Mouse (Mus musculus) retina, postnatal 1 day (tissue): ENCODE results near the gene Ip6k1.

ENCODE experiments used
- DNase-seq: peaks from one replicate; pipeline ENCODE4 v3.0.0-alpha.2; 2012

Gene Ip6k1

DNA sequence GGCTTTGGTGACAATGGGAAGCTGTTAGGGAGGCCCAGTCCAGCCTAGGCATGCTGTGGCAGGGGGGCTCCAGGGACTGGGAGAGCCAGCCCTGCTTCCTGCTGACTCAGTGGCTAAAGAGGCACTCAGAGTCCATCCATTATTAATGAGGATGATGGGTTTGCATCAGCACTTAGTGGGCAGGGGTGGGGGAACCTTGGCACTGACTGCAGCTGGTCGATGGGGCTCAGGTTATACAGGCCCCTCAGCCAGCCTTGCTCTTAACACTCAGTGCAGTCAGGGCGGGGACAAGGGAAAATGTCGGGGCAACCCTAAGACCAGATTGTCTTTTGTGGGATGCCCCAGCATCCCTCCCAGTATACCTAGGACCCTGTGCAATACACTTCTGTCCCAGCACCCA lies 59.8 kb downstream of the Ip6k1 start:
- DNase-seq = no peak

DNA sequence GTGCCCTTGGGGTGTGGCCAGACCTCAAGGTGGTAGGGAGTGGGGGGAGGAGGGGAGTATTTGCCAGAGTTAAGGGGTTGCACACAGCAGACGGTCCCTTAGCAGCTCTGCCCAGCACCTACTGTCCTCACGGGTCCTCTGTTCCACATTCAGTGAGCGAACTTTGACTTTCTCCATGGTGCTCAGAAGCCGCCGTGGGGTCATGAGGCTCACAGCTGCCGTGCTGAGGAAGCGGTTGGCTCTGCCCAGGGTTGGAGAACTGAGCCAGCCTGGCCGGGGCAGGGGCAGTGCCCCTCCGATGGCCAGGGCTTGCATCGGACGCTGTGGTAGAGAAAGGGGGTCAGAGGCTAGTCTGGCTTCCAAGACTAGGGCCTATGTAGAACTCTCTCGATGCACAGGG lies 61.1 kb downstream of the Ip6k1 start:
- DNase-seq = no peak

DNA sequence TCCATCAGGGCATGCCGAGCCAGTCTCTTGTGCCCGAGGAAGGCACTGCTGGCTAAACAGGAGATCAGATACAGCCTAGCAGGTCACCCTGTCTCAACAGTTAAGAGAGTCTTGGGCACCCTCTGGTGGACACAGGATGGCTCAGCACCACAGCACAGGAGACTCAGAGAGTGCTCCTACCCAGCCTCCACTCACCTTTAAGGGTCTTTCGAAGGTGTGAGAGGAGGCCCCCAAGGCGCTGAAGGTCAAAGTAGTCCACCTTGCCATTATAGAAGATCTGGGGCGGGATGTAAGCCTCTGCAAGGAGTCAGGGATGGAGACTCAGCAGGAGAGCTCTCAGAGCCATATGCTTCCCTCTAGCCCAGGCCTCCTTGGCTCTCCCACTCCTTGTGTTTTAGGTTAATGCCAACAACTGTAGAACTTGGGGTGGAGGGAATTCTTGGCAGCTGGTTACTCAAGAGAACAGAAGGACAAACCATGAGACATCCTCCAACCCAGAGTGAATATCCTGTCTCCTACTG lies 63.2 kb downstream of the Ip6k1 start:
- peak; percentile 77 for DNase-seq

DNA sequence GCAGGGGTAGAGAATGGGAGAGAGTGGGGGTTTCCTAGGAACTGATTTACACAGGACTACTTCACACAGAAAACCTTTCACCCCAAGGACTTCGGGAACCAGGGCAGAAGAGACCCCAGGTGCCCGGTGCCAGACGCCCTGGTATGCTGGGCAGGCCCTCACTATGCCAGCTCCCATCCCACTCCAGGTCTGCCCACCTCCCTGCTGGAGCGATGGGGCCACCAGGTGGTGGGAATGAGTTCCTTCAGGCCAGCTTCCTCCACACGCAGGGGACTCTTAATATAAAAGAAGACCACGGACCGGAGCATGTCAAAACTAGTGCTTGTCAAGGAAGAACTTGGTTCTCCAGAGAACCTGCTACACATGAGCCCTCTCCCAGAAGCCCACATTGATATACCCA lies 64.9 kb downstream of the Ip6k1 start:
- DNase-seq = no peak

DNA sequence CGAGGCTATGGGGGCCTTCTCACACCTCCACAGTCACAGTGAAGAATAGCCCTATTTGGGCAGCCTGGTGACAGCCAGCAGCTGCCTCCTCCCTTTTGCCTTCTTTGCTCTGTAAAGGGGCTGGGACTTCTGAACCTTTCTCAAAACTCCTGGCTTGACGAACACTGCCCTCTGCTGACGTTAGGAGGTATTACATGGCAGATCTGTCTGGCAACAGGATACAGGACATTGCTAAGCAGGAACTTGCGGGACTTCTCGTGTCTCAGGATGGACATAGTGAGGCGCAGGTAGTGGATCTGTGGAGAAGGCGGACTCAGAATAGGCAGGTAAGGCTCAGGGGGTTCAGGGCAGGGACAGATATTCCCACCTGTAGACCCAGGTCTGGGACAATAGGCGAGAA lies 65.6 kb downstream of the Ip6k1 start:
- DNase-seq = peak; percentile 90

DNA sequence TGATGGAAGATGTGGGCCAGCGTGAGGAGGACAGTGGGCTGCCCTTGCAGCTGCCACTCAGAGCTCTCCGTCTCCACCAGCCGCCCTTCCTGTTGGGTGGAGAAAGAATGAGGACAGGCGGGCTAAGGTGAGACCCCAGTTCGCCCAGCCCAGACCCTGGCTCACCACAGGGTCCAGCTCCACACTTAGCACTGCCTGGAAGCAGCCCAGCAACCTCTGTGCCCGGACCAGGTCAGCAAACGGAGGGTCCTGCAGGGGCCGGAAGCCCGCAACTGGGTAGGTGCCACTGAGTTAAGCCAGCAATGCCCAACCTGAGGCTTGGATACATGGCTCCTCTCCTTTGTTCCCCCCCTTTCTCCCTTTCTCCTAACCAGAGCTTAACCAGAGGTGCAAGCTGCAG lies 66.7 kb downstream of the Ip6k1 start:
- DNase-seq = no peak

DNA sequence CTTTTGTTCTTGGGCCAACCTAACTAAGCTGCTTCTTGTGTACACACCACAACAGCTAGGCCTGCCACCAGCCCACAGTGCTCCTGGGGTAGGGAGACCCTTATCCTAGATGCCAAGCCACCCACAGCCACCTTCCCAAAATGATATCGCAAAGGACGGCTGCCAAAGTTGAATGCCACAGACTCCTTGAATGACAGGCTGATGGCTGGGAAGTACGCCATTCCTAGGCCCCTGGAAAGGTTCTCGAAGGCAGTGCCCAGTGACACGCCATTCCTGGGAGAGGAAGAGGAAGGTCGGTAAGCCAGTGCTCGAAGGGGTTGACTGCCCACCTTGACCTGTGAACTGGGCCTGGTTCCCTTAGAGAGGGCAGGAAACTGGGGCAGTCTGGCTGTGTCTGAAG lies 67.2 kb downstream of the Ip6k1 start:
- DNase-seq = no peak

DNA sequence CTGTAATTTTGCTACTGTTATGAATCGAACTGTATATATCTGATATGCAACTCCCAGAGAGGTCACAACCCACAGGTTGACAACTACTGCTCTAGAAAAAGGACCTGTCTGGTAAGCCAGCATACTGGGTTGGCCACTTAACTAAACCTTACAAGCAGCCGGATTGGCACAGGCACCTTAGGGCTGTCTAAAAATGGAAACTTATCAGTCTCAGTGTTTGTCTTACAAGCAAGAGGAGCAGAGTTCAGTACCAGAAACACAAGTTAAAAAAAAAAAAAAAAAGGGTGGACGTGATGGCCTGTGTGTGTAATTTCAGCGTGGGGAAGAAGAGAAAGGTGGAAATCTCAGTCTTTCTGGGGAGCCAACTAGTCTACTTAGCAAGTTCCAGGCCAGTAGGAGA lies 69.5 kb downstream of the Ip6k1 start:
- no peak for DNase-seq

DNA sequence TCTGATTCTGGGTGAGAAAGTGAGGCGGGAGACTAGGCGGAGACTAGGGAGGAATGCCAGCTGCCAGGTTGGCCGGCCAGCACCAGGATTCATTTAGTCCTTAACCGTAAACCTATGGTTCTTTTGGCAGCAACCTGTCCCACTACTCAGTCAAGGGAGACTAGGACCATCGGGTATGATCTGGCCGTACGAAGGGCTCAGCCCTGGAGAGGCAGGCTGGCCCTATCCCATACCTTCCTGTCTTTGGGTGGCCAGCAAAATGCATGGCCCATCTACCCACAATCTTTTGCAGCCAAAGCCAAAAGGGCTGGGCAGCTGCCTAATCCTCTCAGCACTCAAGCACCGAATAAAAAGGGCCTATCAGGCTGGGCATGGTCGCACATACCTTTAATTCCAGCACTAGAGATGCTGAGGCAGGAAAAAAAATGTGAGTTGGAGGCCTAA lies 70.2 kb downstream of the Ip6k1 start:
- DNase-seq = no peak

DNA sequence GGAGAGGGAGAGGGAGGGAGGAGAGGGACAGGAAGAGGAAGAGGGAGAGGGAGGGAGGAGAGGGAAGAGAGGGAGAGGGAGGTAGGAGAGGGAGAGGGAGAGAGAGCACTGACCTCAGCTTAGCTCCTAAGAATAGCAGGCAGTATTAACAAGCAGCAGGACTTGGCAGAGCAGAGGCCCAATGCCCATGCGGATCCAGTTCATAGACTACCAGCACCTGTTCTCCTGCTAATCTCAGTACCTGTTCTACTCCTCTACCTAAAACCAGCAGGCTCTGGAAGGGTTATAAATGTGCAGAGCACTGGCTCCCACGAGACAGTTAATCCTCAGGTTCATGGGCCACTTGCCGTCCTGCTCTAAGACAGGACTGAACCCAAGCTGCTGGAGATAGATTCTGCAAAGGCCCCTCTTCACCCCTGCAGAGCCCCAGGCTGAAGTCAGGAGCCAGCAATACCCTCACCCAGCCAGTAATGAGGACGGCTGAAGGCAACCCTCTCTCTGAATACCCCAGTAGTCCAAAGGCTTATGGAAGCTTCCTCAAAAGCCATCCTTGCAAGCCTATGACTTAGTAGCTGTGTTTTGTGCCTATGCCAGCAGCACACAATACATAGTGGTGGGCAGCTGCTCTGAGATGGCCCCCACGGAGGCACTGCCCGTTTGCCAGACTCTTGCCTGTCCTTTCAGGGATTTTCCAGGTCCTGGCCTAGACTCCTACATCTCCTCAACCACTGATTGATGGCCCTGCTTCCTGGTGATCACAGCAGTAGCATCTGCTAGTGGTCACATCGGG lies 71.0 kb downstream of the Ip6k1 start:
- DNase-seq = no peak

DNA sequence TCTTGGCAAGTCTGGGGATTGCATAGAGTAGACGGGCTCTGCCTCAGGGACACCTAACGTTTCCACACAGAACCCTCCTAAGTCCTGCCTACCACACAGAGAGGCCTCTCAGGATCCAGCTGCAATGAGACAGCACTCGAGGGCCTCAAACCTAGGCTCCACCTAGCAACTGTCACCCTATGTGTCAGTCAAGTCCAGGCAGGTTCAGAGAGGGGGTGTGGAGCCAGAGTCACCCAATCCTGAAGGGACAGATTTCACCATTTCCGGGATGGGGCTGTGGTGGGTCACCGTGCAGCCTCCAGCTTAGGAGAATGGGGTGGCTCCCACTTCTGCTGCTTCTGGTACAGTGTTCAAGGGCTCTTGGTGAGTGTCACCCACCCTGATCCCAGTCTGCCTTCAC lies 77.9 kb downstream of the Ip6k1 start, which contains the start of gene Mst1:
Gene Mst1 (plus strand): TSS at position 269 of the 400 bp plus-strand sequence.
- no peak for DNase-seq

DNA sequence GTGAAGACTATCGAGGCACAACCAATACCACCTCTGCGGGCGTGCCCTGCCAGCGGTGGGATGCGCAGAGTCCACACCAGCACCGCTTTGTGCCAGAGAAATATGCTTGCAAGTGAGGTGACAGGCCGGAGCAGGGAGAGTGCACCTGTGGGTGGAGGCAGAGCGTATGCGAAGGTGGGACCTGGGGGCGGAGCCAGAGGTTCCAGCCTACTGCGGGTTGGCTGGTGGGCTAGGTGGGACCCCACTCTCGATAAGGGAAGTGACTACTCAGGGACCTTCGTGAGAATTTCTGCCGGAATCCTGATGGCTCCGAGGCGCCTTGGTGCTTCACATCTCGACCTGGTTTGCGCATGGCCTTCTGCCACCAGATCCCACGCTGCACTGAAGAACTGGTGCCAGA lies 80.2 kb downstream of the Ip6k1 start:
- DNase-seq = no peak

DNA sequence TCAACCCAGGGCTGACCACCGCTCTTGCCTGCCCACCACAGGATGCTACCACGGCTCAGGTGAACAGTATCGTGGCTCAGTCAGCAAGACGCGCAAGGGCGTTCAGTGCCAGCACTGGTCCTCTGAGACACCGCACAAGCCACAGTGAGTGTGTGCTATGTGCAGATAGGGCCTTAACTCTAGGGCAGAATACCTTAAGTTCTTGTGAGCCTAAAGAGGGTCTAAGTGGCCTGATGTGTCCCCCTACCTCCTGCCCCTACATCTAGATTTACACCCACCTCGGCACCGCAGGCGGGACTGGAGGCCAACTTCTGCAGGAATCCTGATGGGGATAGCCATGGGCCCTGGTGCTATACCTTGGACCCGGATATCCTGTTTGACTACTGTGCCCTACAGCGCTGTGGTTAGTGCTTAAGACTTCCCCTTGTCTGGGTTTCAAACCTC lies 80.7 kb downstream of the Ip6k1 start, which contains the start of gene Rnf123:
Gene Rnf123 (minus strand): TSS at position 359 of the 444 bp plus-strand sequence.
- DNase-seq = no peak

DNA sequence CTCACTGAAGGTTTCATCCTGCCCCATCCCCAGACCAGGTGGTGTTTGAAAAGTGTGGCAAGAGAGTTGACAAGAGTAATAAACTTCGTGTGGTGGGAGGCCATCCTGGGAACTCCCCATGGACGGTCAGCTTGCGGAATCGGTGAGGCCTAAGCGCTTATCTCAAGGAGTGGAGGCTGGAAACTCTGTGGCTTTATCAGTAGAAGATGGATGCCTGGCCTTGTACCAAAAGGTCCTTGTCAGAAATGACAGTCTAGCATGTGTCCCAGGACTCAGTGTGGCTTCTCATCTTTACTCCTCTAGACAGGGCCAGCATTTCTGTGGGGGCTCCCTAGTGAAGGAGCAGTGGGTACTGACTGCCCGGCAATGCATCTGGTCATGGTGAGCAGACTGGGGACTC lies 81.3 kb downstream of the Ip6k1 start:
- DNase-seq = no peak

DNA sequence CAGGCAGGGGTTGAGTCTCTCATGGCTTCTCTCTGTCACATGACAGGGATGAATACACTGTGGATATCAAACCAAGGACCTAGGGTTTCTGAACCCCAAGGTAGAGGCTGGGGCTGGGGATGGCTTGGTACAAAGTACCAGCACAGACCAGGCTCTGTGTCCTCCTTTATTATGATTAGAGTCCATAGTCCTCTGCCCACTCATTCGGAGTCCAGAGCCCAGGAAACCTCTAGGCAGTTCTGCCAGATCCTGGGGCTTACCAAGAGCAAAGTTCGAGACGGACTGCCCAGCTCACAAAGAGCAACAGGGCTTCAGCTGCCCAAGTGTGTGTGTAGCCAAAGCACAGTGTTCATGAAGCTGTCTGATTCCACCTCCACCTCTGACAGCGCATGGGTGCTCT lies 83.0 kb downstream of the Ip6k1 start:
- DNase-seq = no peak

DNA sequence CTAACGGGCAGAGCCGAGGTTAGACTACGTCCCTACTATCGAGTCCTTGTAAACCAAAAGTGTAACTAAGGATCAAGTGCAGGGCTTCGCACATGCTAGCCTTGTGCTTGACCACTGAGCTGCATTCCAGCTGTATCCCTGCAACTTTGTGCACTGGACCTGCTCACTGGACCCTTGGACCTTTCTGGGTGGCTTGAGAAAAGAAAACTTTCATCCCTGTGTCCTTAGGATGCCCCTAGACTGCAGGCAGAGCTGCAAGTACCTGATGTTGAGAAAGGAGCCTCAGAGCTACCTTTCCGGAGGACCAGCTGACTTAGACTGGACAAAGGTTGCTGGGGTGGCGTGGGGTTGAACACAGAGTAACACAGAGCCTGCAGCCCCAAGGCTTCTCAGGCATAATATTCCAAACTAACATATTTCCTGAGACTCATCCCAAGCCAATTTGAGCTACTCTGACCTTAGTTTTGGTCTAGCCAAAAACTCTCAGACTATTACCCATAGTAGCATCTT lies 88.4 kb downstream of the Ip6k1 start:
- DNase-seq = no peak

DNA sequence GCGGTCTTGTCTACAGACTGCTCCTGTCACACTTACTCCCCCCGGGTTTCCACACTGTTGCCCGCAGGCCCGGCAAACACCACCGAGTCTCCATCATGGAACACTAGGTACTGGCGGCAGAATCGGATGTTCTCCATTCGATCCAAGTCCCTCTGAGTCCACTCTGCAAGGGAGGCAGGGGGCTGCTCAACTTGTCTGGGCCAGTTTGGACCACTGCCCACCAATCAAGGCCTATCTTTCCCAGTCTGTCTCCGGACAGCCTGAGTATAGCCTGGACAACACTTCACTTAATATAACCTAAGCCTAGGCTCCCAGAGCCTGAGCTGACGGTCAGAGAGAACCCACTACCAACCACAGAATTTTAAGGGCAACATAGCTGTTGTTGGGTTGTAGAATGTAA lies 91.3 kb downstream of the Ip6k1 start:
- no peak for DNase-seq

DNA sequence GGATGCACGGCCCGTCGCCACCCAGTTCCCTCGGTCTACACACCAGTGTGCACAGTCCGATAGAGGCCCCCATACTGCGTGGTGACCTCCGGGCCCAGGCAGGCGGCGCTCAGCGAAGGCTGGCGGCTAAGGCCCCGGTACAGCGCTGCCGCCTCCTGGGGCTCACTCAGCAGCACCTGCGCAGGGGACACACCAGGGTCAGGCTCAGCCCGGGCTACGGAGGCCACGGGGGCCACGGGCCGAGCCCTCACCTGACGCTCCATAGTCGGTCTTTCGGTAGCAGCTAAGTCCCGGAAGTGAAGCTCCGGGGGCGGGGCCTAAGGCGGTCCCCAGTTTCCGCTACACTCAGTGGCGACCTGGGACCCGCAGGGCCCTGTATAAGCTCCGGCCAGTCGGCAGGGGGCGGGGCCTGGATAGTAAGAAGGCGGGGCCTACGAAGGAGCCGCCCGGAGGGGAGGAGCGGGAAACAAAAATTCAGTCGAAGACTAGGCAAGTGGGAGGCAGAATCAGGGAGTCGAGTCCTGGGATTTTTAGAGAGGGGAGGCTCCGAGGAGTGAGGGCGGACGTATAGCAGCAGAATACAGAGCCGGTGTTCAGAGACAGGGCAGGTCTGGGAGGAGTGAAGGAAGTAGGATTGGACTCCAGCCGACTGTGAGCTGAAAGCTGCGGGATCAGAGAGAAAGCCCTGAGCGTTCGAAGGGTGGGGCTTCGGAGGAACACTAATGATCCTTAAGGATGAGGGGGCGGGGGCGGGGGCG lies 92.1 kb downstream of the Ip6k1 start, which contains the start of gene Apeh:
Gene Apeh (minus strand): TSS at position 423 of the 758 bp plus-strand sequence.
- peak; percentile 96 for DNase-seq

DNA sequence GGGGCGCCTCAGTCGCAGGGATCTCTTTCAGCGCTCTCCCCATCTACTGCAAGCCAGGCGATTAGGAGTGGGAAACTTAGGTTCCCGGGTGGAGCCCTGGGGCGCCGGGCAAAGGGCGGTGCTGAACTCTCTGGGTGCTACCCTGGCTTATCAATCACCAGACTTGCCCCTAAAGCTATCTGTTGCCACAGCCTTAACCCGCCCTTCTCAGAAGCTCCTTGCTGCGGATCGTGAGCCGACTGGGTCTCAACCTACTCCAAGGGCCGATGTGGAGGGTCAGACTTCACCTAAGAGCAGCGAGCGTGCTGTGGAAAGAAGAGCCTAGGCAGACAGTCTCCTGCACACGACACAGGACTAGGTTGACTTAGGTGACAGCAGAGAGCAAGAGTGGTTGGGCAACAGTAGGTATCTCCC lies 92.7 kb downstream of the Ip6k1 start:
- DNase-seq = no peak

DNA sequence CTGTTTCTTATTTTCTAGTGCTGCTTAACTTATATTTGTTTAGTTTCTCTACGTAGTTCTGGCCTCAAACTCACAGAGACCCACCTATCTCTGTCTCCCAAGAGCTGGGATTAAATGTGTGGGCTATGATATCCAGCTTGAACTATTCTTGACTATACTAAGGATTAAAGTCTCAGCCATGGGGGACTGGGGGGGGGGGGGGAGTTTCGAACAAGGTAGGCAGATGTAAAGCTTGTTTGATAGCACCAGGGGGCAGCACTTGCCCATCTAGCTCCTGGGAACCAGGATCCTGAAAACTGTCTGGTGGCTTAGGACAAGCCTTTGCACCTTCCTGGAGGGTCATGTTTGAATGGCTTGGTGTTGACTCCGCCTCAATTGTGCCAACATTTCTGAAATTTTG lies 93.2 kb downstream of the Ip6k1 start:
- peak; percentile 85 for DNase-seq

DNA sequence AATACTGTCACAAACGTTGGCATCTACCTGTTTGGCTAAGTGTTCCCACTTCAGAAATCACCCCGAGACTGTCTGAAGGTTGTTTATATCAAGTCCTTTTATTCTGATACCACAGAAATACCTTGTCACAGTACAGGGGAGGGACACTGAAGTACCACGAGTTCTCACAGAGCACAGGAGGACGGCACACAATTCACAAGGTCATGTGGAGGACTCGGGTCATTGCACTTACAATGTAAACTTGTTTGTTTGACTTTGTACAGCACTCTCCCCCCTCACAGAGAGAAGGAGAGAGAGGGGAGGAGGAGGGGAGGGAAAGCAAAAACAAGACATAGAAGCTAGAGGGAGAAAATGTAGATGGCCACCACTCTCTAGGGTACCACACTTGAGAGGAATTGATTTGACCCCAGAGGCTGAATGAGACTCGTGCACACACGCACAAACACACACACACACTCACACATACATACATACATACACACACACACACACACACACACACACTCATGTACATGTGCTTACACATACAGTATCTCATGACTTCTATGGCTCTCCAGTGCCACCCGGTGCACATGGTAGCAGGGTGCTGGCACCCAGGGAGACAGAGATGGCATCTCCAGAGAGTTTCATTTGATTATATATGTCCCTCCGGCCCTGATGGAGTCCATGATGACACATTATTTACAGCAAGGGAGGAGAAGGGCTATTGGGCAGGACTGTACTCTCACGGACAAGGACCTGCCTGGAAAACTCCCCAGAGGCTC lies 93.8 kb downstream of the Ip6k1 start:
- DNase-seq = no peak
